Mouse (Mus musculus) thymus, adult 2 months (tissue): ENCODE measurements around the gene Copz2. TPM values are rescaled to one million over a fixed set of nuclear protein-coding genes. Genes with fewer than 3 reads are reported as not detected.
A peak's percentile ranks its signal among the peaks of the same experiment; 100 is the strongest.

Source experiments
- DNase-seq: peaks from one replicate; pipeline ENCODE4 v3.0.0; 2021
- H3K27ac ChIP-seq: fragments of 200-500 bp; 2 replicates; pipeline ENCODE4 v1.5.1; 2012; ENCODE audit warnings: low read length, control low read depth; ENCODE audit not compliant: control insufficient read depth, insufficient read depth
- H3K27me3 ChIP-seq: fragments of 200-500 bp; 2 replicates; pipeline ENCODE4 v1.6.1; 2012; ENCODE audit warnings: mild to moderate bottlenecking, low read length, moderate library complexity, mixed read lengths; ENCODE audit not compliant: control insufficient read depth, insufficient read depth
- H3K36me3 ChIP-seq: fragments of 200-500 bp; 2 replicates; pipeline ENCODE4 v1.6.1; 2012; ENCODE audit warnings: mild to moderate bottlenecking, low read length, moderate library complexity; ENCODE audit not compliant: control insufficient read depth, insufficient read depth
- H3K4me1 ChIP-seq: fragments of 200-500 bp; replicated peaks from 2 replicates; pipeline ENCODE4 v1.6.1; 2012; ENCODE audit warnings: low read length; ENCODE audit not compliant: control insufficient read depth, insufficient read depth
- H3K4me3 ChIP-seq: fragments of 200-500 bp; 2 replicates; pipeline ENCODE4 v1.5.1; 2012; ENCODE audit warnings: mild to moderate bottlenecking, low read length, control low read depth, moderate library complexity; ENCODE audit not compliant: control insufficient read depth, insufficient read depth
- CTCF ChIP-seq: fragments of 200-500 bp; IDR thresholded peaks from 2 replicates; pipeline ENCODE4 v1.5.1; 2012; ENCODE audit warnings: mild to moderate bottlenecking, control low read depth, low read length, moderate library complexity, borderline replicate concordance; ENCODE audit not compliant: control insufficient read depth, poor library complexity, insufficient read depth; ENCODE audit errors: extremely low read depth
- POLR2A ChIP-seq: fragments of 200-500 bp; IDR thresholded peaks from 2 replicates; pipeline ENCODE4 v1.6.1; 2012; ENCODE audit warnings: mild to moderate bottlenecking, low read length, control low read depth, moderate library complexity; ENCODE audit not compliant: control insufficient read depth, poor library complexity, insufficient read depth; ENCODE audit errors: extremely low read depth
- WGBS: fragments of 180-500 bp; shearing (Covaris S2); methylation state at CpG from one replicate; pipeline ENCODE4 v1.1.7; 2018; 5-methylcytosine and 5-hydroxymethylcytosine counted together
- polyA plus RNA-seq: library from polyadenylated mRNA; depleted of rRNA; stranded (reverse); fragments of >200 nt; gene quantifications from 2 replicates; pipeline ENCODE4 v1.2.3, GENCODE M21; 2012

The Copz2 gene
- polyA plus RNA-seq, 1 experiment, result 25.3 TPM

DNA sequence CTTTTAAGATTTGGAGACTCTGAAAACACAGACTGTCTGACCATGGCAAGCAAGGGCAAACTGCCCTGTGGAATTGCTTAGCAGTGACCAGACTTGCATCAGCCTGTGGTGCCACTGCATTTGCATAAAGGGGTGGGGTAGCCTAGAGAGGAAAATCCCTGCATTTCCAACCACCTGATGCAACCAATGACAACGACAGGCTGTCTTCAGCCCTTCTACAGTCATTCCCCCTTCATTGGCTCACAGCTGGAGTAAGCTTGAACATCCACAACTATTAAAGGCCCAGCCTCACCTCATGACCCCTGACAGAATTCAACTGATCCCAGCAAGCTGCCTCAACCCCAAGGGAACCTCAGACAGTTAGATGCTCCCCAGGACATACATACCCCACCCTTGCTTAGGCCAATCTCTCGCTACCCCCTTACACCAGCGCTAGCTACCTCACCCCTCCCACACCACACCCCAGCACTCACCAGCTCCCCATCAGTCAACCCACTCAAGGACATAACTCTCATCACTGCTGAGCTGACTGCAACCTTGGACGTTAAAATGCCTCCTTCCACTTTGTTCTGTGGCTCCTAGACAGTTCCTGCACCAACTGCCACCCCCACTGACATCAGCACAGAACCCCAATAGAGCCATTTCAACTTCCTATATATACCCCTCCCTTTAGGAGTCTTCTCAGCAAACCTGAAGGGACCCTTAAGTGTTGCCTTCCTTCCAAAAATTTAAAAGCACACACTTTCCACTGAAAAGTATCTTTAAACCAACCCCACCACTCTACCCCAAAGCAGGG, 26.8 kb upstream of the Copz2 start:
- DNase-seq, result no peak
- 55% methylated on average over 4 of the region's 4 CpGs for WGBS

DNA sequence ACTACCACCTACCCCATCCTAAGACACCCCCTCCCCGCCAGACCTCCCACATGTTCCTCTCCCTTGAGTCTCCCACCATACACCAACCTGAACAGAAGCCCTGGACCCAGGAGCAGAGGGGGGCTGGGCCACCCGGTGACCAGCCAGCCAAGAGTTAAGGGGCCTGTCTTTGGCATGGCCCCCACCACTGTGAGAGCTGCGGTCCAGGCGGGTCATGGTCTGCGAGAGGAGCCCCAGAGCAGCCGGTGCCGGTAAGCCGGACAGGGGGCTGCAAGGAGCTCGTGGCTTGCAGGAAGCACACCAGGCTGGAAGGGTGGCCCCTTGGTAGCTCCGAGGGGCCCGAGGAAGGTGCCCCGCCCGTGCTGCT, 26.2 kb upstream of the Copz2 start:
- Histone ChIP-seq H3K27me3 (no peaks in the 10 kb centered on the region), H3K4me3 (peak overlapping the region; percentile 43), H3K27ac (no peak overlapping the region), H3K4me1 (peaks cover 17% of the 10 kb centered on the region), H3K36me3 (peaks cover 36% of the 10 kb centered on the region)
- WGBS, result 9% methylated on average over 13 of the region's 13 CpGs
- TF ChIP-seq POLR2A (no peak), CTCF (no peak)
- DNase-seq, result no peak

More for the DNA sequence above, 26.8 kb upstream of the Copz2 start:
- TF ChIP-seq POLR2A, result no peak
- no peak for TF ChIP-seq CTCF
- H3K27me3 ChIP-seq, result no peaks in the 10 kb centered on the region
- H3K4me1 ChIP-seq, result peaks cover 17% of the 10 kb centered on the region
- H3K4me3 ChIP-seq, result peak overlapping the region; percentile 43
- H3K27ac ChIP-seq, result no peak overlapping the region
- H3K36me3 ChIP-seq, result peaks cover 37% of the 10 kb centered on the region

DNA sequence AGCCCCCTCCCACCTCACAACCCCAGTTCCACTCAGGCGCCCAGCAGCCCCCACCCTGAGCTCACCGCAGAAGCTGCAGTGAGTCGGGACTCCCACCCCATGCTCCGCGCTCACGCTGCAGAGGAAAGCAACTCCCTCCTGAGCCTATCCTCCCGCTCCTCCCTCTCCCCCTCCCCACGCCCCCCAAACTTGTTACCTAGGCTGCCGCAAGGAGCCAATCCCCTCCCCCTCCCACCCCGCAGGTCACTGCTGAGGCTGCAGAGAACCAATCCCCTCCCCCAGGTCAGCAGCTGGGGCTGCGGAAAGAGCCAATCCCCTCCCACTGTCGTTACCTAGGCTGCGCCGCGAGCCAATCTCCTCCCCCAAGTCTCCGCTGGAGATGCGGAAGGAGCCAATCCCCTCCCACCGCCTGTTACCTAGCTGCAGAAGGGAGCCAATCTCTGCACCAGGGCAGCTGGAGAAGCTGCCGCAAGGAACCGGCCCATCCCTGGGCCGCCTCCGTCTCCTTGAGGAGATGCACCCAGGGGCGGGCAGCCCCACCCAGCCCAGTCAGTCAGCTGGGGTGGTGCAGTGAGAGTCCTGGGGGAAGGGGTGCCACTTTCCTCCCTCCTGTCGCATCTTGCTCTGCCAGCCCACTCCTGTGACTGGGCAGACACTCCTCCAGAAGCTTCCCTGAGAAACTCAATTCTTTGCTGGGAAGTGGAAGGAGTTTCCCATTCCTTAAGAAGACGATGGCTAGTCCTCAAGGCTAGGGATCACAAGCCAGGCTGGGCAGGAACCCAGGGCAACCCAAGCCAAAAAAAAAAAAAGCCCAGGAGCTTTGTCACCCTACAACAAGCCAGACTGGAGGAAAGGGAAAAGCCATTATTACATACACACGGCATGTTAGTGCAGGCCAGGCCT, 25.5 kb upstream of the Copz2 start:
- 3% methylated on average over 25 of the region's 26 CpGs for WGBS
- Histone ChIP-seq H3K4me3 (peak overlapping the region; percentile 43), H3K27ac (peak overlapping the region; percentile 26), H3K27me3 (no peaks in the 10 kb centered on the region), H3K4me1 (peaks cover 20% of the 10 kb centered on the region), H3K36me3 (peaks cover 29% of the 10 kb centered on the region)
- TF ChIP-seq CTCF, result peak; percentile 67; the same call in 1 of the 2 replicates
- peak; percentile 45; the same call in 1 of the 2 replicates for TF ChIP-seq POLR2A
- peak; percentile 89 for DNase-seq

DNA sequence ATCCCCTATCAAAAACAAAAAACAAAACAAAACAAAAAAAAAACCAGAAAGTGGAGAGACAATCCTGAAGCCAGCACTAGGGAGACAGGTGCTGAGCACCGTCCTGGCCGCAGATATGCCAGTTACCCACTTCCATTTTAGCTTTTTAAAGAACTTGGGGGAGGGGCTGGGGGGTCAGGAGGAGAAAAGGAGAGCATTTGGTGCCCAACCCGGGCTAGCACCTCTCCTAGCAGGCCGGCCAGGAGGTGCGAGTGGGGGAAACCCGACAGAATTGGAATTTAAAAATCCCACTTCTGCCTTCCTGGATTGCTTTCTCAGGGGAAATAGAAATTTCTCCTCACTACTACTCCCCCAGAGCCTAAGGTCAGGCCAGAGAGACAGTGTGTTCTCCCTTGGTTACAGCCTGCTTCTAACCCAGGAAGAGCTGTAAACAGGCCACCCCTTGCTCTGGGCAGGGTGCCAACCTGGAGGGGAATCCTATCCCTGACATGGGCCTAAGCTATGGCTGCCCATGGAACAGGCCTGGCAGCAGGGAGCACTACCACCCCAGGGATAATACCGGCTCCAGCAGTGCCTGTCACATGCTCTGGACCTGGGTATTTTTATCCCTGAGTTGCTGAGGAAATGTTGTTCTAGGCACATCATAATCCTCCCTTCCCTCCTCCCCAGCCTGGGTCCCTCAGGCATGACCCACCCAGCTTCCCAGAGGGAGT, 24.7 kb upstream of the Copz2 start:
- H3K36me3 ChIP-seq, result peaks cover 21% of the 10 kb centered on the region
- DNase-seq, result no peak
- peak overlapping the region; percentile 26 for H3K27ac ChIP-seq
- WGBS, result 68% methylated on average over 7 of the region's 7 CpGs
- H3K27me3 ChIP-seq, result no peaks in the 10 kb centered on the region
- no peak overlapping the region for H3K4me3 ChIP-seq
- TF ChIP-seq CTCF, result no peak
- H3K4me1 ChIP-seq, result peaks cover 22% of the 10 kb centered on the region

DNA sequence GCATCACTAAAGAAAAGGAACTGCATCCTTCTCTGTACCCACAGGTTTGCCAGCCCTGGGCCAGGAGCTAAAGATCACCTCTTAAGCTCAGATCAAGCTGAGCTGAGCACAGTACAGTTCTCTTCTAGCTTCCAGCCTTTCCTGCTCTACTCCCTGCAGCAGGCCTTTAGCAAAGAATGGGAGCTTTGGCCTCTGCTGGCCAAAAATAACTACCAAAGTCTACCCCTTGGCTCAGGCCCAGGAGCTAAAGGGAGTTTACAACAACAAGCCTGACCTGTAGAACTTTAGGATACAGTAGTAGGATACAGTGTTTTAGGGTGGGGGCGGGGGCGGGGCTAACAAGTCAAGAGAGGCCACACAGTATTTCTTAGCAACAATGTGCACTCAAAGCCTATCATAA, 23.2 kb upstream of the Copz2 start:
- no peak overlapping the region for H3K27ac ChIP-seq
- H3K4me3 ChIP-seq, result no peak overlapping the region
- no peak for DNase-seq

DNA sequence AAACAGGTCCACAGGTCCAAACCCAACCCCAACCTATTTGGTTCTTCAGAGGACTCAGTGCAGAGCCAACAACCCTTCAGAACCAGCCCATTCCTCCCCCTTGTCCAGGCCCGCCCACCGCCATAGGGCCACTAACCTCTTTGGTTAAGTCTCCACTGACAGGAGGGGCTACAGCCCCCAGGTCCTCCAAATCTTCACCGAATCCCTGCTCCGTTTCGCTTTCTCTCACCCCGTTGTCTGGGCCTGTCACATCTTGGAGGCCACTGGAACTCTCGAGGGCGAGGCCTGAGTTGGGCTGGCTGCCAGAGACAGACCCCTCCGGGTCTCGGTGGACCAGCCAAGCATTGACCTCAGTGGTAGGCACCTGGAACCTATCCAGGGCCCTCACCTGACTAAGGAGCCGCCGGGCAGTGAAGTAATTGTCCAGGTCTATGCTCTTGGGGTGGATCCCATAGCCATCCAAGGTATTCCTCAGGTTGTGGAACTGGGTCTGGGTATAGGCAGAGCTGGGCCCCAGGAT, 22.5 kb upstream of the Copz2 start:
- H3K36me3 ChIP-seq, result no peaks in the 10 kb centered on the region; the same call in 1 of the 2 replicates
- no peak for DNase-seq
- no peaks in the 10 kb centered on the region for H3K27me3 ChIP-seq
- TF ChIP-seq POLR2A (no peak), CTCF (no peak)
- no peak overlapping the region for H3K27ac ChIP-seq
- H3K4me3 ChIP-seq, result peak overlapping the region; percentile 6; the same call in 1 of the 2 replicates
- peaks cover 22% of the 10 kb centered on the region for H3K4me1 ChIP-seq
- WGBS, result 86% methylated on average over 12 of the region's 12 CpGs

More for the DNA sequence above, 23.2 kb upstream of the Copz2 start:
- 96% methylated on average over 2 of the region's 2 CpGs for WGBS
- TF ChIP-seq CTCF, result no peak
- no peak for TF ChIP-seq POLR2A
- Histone ChIP-seq H3K4me1 (peaks cover 22% of the 10 kb centered on the region), H3K36me3 (peaks cover 6% of the 10 kb centered on the region), H3K27me3 (no peaks in the 10 kb centered on the region)
